Mouse (Mus musculus): ENCODE measurements around the gene Mfsd6l. TPM values are rescaled to one million over a fixed set of nuclear protein-coding genes. Genes with fewer than 3 reads are reported as not detected.

Mfsd6l gene
- polyA plus RNA-seq, 1 experiment = 0.08 TPM

GRCm38 (mm10) chr11:68549597-68549996 lies 6.4 kb upstream of the Mfsd6l start:
- DNase-seq (ENCODE audit: extremely low spot score in 1 of 2, low spot score in 1 of 2) = no peak

- no peak for DNase-seq (ENCODE audit: extremely low spot score in 1 of 2, low spot score in 1 of 2)
Observed at GRCm38 (mm10) chr11:68550358-68550757, 5.6 kb upstream of the Mfsd6l start.

- DNase-seq (ENCODE audit: extremely low spot score in 1 of 2, low spot score in 1 of 2) = no peak
Observed at GRCm38 (mm10) chr11:68553981-68554471, 2.0 kb upstream of the Mfsd6l start.

GRCm38 (mm10) chr11:68559546-68559945 lies 3.6 kb downstream of the Mfsd6l start:
- DNase-seq (ENCODE audit: extremely low spot score in 1 of 2, low spot score in 1 of 2) = no peak

GRCm38 (mm10) chr11:68561957-68562950 lies 6.3 kb downstream of the Mfsd6l start:
- no peak for DNase-seq (ENCODE audit: extremely low spot score in 1 of 2, low spot score in 1 of 2)

GRCm38 (mm10) chr11:68564356-68565031 lies 8.5 kb downstream of the Mfsd6l start:
- DNase-seq (ENCODE audit: extremely low spot score in 1 of 2, low spot score in 1 of 2) = no peak

GRCm38 (mm10) chr11:68565032-68565429 lies 9.0 kb downstream of the Mfsd6l start:
- no peak for DNase-seq (ENCODE audit: extremely low spot score in 1 of 2, low spot score in 1 of 2)

GRCm38 (mm10) chr11:68566447-68567059 lies 10.6 kb downstream of the Mfsd6l start:
- DNase-seq (ENCODE audit: extremely low spot score in 1 of 2, low spot score in 1 of 2) = peak; percentile 70 to 95

- no peak for DNase-seq (ENCODE audit: extremely low spot score in 1 of 2, low spot score in 1 of 2)
Observed at GRCm38 (mm10) chr11:68570861-68571260, 14.9 kb downstream of the Mfsd6l start.

GRCm38 (mm10) chr11:68577076-68577475 lies 21.1 kb downstream of the Mfsd6l start:
- DNase-seq (ENCODE audit: extremely low spot score in 1 of 2, low spot score in 1 of 2) = no peak

- peak in 1 of 2 experiments; percentile 67 for DNase-seq (ENCODE audit: extremely low spot score in 1 of 2, low spot score in 1 of 2)
Observed at GRCm38 (mm10) chr11:68579462-68579881, 23.5 kb downstream of the Mfsd6l start.

GRCm38 (mm10) chr11:68580566-68580965 lies 24.6 kb downstream of the Mfsd6l start:
- DNase-seq (ENCODE audit: extremely low spot score in 1 of 2, low spot score in 1 of 2) = no peak

- peak; percentile 41 to 78 for DNase-seq (ENCODE audit: extremely low spot score in 1 of 2, low spot score in 1 of 2)
Observed at GRCm38 (mm10) chr11:68583225-68583624, 27.2 kb downstream of the Mfsd6l start.

GRCm38 (mm10) chr11:68583906-68584480 lies 28.0 kb downstream of the Mfsd6l start:
- DNase-seq (ENCODE audit: extremely low spot score in 1 of 2, low spot score in 1 of 2) = no peak

GRCm38 (mm10) chr11:68585890-68586289 lies 29.9 kb downstream of the Mfsd6l start:
- DNase-seq (ENCODE audit: extremely low spot score in 1 of 2, low spot score in 1 of 2) = no peak

GRCm38 (mm10) chr11:68586721-68587120 lies 30.7 kb downstream of the Mfsd6l start, which contains the start of gene Ccdc42:
TSS of gene Ccdc42 (plus strand) at chr11:68587021.
- no peak for DNase-seq (ENCODE audit: extremely low spot score in 1 of 2, low spot score in 1 of 2)

GRCm38 (mm10) chr11:68589055-68589809 lies 33.2 kb downstream of the Mfsd6l start:
- peak; percentile 61 to 94 for DNase-seq (ENCODE audit: extremely low spot score in 1 of 2, low spot score in 1 of 2)

GRCm38 (mm10) chr11:68591708-68592107 lies 35.7 kb downstream of the Mfsd6l start:
- no peak for DNase-seq (ENCODE audit: extremely low spot score in 1 of 2, low spot score in 1 of 2)

- no peak for DNase-seq (ENCODE audit: extremely low spot score in 1 of 2, low spot score in 1 of 2)
Observed at GRCm38 (mm10) chr11:68593247-68593646, 37.3 kb downstream of the Mfsd6l start.

- no peak for DNase-seq (ENCODE audit: extremely low spot score in 1 of 2, low spot score in 1 of 2)
Observed at GRCm38 (mm10) chr11:68597912-68598311, 41.9 kb downstream of the Mfsd6l start.

All from frontal cortex, adult 2 months (tissue).